Mouse (Mus musculus) ES-Bruce4 (cell line): Measurements from ENCODE around the gene Plpp6.

ENCODE experiments used
- CTCF ChIP-seq: IDR thresholded peaks from one replicate; pipeline ENCODE4 v1.8.1; 2011; ENCODE audit warnings: low read depth, low read length
- POLR2A ChIP-seq: IDR thresholded peaks from one replicate; pipeline ENCODE4 v1.8.1; 2011; ENCODE audit warnings: low read length; ENCODE audit not compliant: insufficient read depth

GRCm38 (mm10) chr19:29011355-29011990 is 47.7 kb downstream of the Plpp6 start:
- no peak for TF ChIP-seq POLR2A
- no peak for TF ChIP-seq CTCF
